19 mouse cellular contexts compared by ENCODE assay signal in the genomic region with DNA sequence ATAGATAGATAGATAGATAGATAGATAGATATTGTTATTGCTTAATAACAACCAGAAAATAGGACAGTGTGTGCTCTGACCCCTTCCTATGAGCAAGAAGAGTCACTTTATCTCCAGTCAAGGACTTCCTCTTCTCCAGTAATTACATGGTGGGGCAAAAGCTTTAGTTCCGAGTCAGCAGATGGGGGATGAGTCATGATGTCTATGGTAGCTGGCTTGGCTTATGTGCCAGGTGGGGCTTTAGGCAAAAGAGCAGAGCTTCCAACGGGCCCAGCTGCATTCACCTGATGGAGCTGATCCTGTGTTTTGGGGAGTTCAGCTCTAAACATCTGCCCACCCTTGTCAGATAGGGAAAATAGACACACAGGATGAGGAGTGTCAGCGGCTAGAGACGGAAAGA.
DNase-seq lines count a peak whose midpoint lies in the region; ATAC-seq and TF ChIP-seq lines count a peak whose summit lies in the region.
"Had no signal": no experiment of that assay in that cellular context is flagged by ENCODE, and none has a peak within 500 bp of the region (broad histone marks: within the 10 kb centered on the region; RNA-seq: fewer than 3 reads in every experiment).

No protein-coding gene starts in this region.

- no peak overlapping the region for H3K4me3 ChIP-seq in bone marrow macrophage, adult 2 months (ENCODE audit: insufficient read depth, low read length)
- H3K4me3 ChIP-seq in megakaryocyte, embryonic 14.5 days (replicated peaks), result peak overlapping the region; percentile 7
- no peak overlapping the region for H3K4me3 ChIP-seq in midbrain, embryonic 16.5 days (ENCODE audit: low read depth, low read length)
- H3K4me3 ChIP-seq: erythroblast, embryonic 14.5 days; liver, embryonic 13.5 days; midbrain, embryonic 10.5 days had no signal

- TF ChIP-seq POLR2A in bone marrow macrophage, adult 2 months (IDR thresholded peaks at IDR 0.05; ENCODE audit: borderline replicate concordance, low read depth, low read length), result no peak

- H3K4me1 ChIP-seq in bone marrow macrophage, adult 2 months (ENCODE audit: control insufficient read depth, insufficient read depth, low read length), result peaks cover 76% of the 10 kb centered on the region
- peaks cover 68% of the 10 kb centered on the region for H3K4me1 ChIP-seq in megakaryocyte, embryonic 14.5 days
- peaks cover 10% of the 10 kb centered on the region; the same call in 1 of the 2 replicates for H3K4me1 ChIP-seq in midbrain, embryonic 16.5 days (ENCODE audit: control insufficient read depth, insufficient read depth, low read length)

- DNase-seq in 3T3-L1 (ENCODE audit: low read depth, low spot score), result peak; percentile 69
- DNase-seq in 416B (ENCODE audit: low read depth), result peak; percentile 88
- DNase-seq in left cerebral cortex, postnatal 10 days (ENCODE audit: extremely low spot score in 1 of 2, low spot score in 2 of 2), result no peak
- DNase-seq: cerebellum, adult 11-12 months; cerebellum, postnatal 25 days; heart, postnatal 4 days; kidney, adult 11 months; kidney, postnatal 14 days; layer of hippocampus, postnatal 36 days; liver, embryonic 13.5 days had no signal

- H3K9ac ChIP-seq in midbrain, embryonic 16.5 days (ENCODE audit: low read depth, low read length), result no peak overlapping the region
- H3K9ac ChIP-seq: liver, embryonic 13.5 days had no signal

- no peak for ATAC-seq in midbrain, embryonic 16.5 days
- no peak for ATAC-seq in cerebellum, adult (ENCODE audit: insufficient number of reproducible peaks, low FRiP score, low TSS enrichment)
- ATAC-seq: forebrain, embryonic 14.5 days; hindbrain, embryonic 16.5 days; lung, postnatal 0 days had no signal

- TF ChIP-seq CTCF in bone marrow macrophage, adult 2 months (IDR thresholded peaks at IDR 0.05; ENCODE audit: low read depth, low read length), result no peak

- H3K27ac ChIP-seq in bone marrow macrophage, adult 2 months (ENCODE audit: insufficient read depth, low read depth, low read length), result peak overlapping the region; percentile 97
- no peak overlapping the region for H3K27ac ChIP-seq in midbrain, embryonic 16.5 days (ENCODE audit: low read length)
- H3K27ac ChIP-seq: liver, embryonic 13.5 days; midbrain, embryonic 10.5 days had no signal

- no peaks in the 10 kb centered on the region for H3K9me3 ChIP-seq in megakaryocyte, embryonic 14.5 days
- H3K9me3 ChIP-seq in midbrain, embryonic 16.5 days (replicated peaks; ENCODE audit: control insufficient read depth, low read length, poor library complexity, severe bottlenecking), result no peaks in the 10 kb centered on the region
- H3K9me3 ChIP-seq: liver, embryonic 13.5 days; midbrain, embryonic 10.5 days had no signal

- H3K36me3 ChIP-seq in megakaryocyte, embryonic 14.5 days (replicated peaks; ENCODE audit: low read length), result no peaks in the 10 kb centered on the region
- no peaks in the 10 kb centered on the region for H3K36me3 ChIP-seq in midbrain, embryonic 16.5 days (ENCODE audit: control insufficient read depth, insufficient read depth, low read length)
- H3K36me3 ChIP-seq: liver, embryonic 13.5 days; midbrain, embryonic 10.5 days had no signal

- intact Hi-C loops in left cerebral cortex, postnatal 10 days (cut with DNase I), result no loop called here

- H3K27me3 ChIP-seq in megakaryocyte, embryonic 14.5 days (replicated peaks), result peaks cover 2% of the 10 kb centered on the region
- H3K27me3 ChIP-seq in midbrain, embryonic 16.5 days (ENCODE audit: control insufficient read depth, insufficient read depth, low read depth, low read length), result no peaks in the 10 kb centered on the region
- H3K27me3 ChIP-seq: liver, embryonic 13.5 days had no signal

- no peak overlapping the region for H3K4me2 ChIP-seq in midbrain, embryonic 16.5 days (ENCODE audit: low read length)
- H3K4me2 ChIP-seq: liver, embryonic 13.5 days had no signal

- WGBS in midbrain, embryonic 16.5 days, result 87% methylated on average over 4 of the region's 4 CpGs

Comparison
In these comparisons a context has a peak if more than half of its experiments do, and no peak if none do; other contexts are left out.
1. DNase-seq: peak in 3T3-L1 (single experiment) and 416B (single experiment); none in left cerebral cortex, postnatal 10 days (0 of 2).